Mouse (Mus musculus): Measurements from ENCODE around the gene Eapp. TPM values are rescaled to one million over a fixed set of nuclear protein-coding genes. Genes with fewer than 3 reads are reported as not detected.
A peak's percentile ranks its signal among the peaks of the same experiment; 100 is the strongest.
"Not testable (repeated sequence)": the region's sequence is repeated elsewhere in the genome, so short reads cannot be mapped to it uniquely, and the experiment has no call there.

Gene Eapp
- 51.9 and 57.0 TPM in 2 replicates for polyA plus RNA-seq (2015; fragmentation: Nextera tagmentation; extraction: Ambion mirVana)

- Histone ChIP-seq H3K9ac (ENCODE audit: low read length) (peak within 1 kb of the TSS; percentile 81), H3K4me3 (replicated peaks; ENCODE audit: low read length) (peak within 1 kb of the TSS; percentile 67), H3K27me3 (ENCODE audit: control insufficient read depth, insufficient read depth, low read length) (no peaks in the 10 kb centered on the region), H3K4me2 (ENCODE audit: low read depth, low read length) (peak within 1 kb of the TSS; percentile 68), H3K4me1 (ENCODE audit: control insufficient read depth, insufficient read depth, low read length) (0 out of 2 replicates have a peak, but pooled peaks cover 3% of the 10 kb centered on the region), H3K36me3 (ENCODE audit: control insufficient read depth, insufficient read depth, low read length) (peaks cover 5% of the 10 kb centered on the region; the same call in 1 of the 2 replicates), H3K9me3 (replicated peaks; ENCODE audit: control insufficient read depth, low read length) (no peaks in the 10 kb centered on the region), H3K27ac (ENCODE audit: low read length) (peak within 1 kb of the TSS; percentile 96)
- peak; percentile 94 for ATAC-seq (ENCODE audit: insufficient read depth, low FRiP score)
- under 1% methylated on average over 57 of the region's 57 CpGs for WGBS
Measured at GRCm38 (mm10) chr12:54695511-54696241, at the start of gene Eapp. Gene Eapp (minus strand): TSS chr12:54695897.

- H3K4me2 ChIP-seq (ENCODE audit: low read depth, low read length): not testable (repeated sequence)
Measured at GRCm38 (mm10) chr12:54738661-54739243, 43.1 kb upstream of the Eapp start.

GRCm38 (mm10) chr12:54737891-54738660, 42.4 kb upstream of the Eapp start:
- H3K4me2 ChIP-seq (ENCODE audit: low read depth, low read length): not testable (repeated sequence)
- peak; percentile 84 for ATAC-seq (ENCODE audit: insufficient read depth, low FRiP score)
- WGBS: no CpG with 5 or more reads among the region's 21 CpGs

More at GRCm38 (mm10) chr12:54738661-54739243, 43.1 kb upstream of the Eapp start:
- H3K27ac ChIP-seq (ENCODE audit: low read length); H3K9ac ChIP-seq (ENCODE audit: low read length); H3K27me3 ChIP-seq (ENCODE audit: control insufficient read depth, insufficient read depth, low read length); H3K4me3 ChIP-seq (replicated peaks; ENCODE audit: low read length); H3K9me3 ChIP-seq (replicated peaks; ENCODE audit: control insufficient read depth, low read length); H3K36me3 ChIP-seq (ENCODE audit: control insufficient read depth, insufficient read depth, low read length); H3K4me1 ChIP-seq (ENCODE audit: control insufficient read depth, insufficient read depth, low read length): not testable (repeated sequence)
- peak; percentile 46 for ATAC-seq (ENCODE audit: insufficient read depth, low FRiP score)
- 0% methylated on average over 7 of the region's 33 CpGs for WGBS

GRCm38 (mm10) chr12:54734307-54735131, 38.8 kb upstream of the Eapp start:
- H3K4me1 ChIP-seq (ENCODE audit: control insufficient read depth, insufficient read depth, low read length); H3K4me2 ChIP-seq (ENCODE audit: low read depth, low read length); H3K9me3 ChIP-seq (replicated peaks; ENCODE audit: control insufficient read depth, low read length); H3K36me3 ChIP-seq (ENCODE audit: control insufficient read depth, insufficient read depth, low read length); H3K27me3 ChIP-seq (ENCODE audit: control insufficient read depth, insufficient read depth, low read length); H3K9ac ChIP-seq (ENCODE audit: low read length); H3K4me3 ChIP-seq (replicated peaks; ENCODE audit: low read length); H3K27ac ChIP-seq (ENCODE audit: low read length): not testable (repeated sequence)
- WGBS: 0% methylated on average over 6 of the region's 49 CpGs
- peak; percentile 60 for ATAC-seq (ENCODE audit: insufficient read depth, low FRiP score)

More at GRCm38 (mm10) chr12:54737891-54738660, 42.4 kb upstream of the Eapp start:
- H3K9ac ChIP-seq (ENCODE audit: low read length); H3K27ac ChIP-seq (ENCODE audit: low read length); H3K4me1 ChIP-seq (ENCODE audit: control insufficient read depth, insufficient read depth, low read length); H3K4me3 ChIP-seq (replicated peaks; ENCODE audit: low read length); H3K9me3 ChIP-seq (replicated peaks; ENCODE audit: control insufficient read depth, low read length); H3K27me3 ChIP-seq (ENCODE audit: control insufficient read depth, insufficient read depth, low read length); H3K36me3 ChIP-seq (ENCODE audit: control insufficient read depth, insufficient read depth, low read length): not testable (repeated sequence)

GRCm38 (mm10) chr12:54729140-54730059, 33.7 kb upstream of the Eapp start:
- H3K4me2 ChIP-seq (ENCODE audit: low read depth, low read length); H3K9ac ChIP-seq (ENCODE audit: low read length); H3K27me3 ChIP-seq (ENCODE audit: control insufficient read depth, insufficient read depth, low read length); H3K36me3 ChIP-seq (ENCODE audit: control insufficient read depth, insufficient read depth, low read length); H3K4me1 ChIP-seq (ENCODE audit: control insufficient read depth, insufficient read depth, low read length); H3K9me3 ChIP-seq (replicated peaks; ENCODE audit: control insufficient read depth, low read length); H3K27ac ChIP-seq (ENCODE audit: low read length); H3K4me3 ChIP-seq (replicated peaks; ENCODE audit: low read length): not testable (repeated sequence)
- ATAC-seq (ENCODE audit: insufficient read depth, low FRiP score): peak; percentile 94
- WGBS: no CpG with 5 or more reads among the region's 56 CpGs

- H3K27ac ChIP-seq (ENCODE audit: low read length); H3K4me3 ChIP-seq (replicated peaks; ENCODE audit: low read length); H3K4me2 ChIP-seq (ENCODE audit: low read depth, low read length); H3K36me3 ChIP-seq (ENCODE audit: control insufficient read depth, insufficient read depth, low read length); H3K9me3 ChIP-seq (replicated peaks; ENCODE audit: control insufficient read depth, low read length); H3K4me1 ChIP-seq (ENCODE audit: control insufficient read depth, insufficient read depth, low read length); H3K9ac ChIP-seq (ENCODE audit: low read length); H3K27me3 ChIP-seq (ENCODE audit: control insufficient read depth, insufficient read depth, low read length): not testable (repeated sequence)
- peak; percentile 94 for ATAC-seq (ENCODE audit: insufficient read depth, low FRiP score)
- no CpG with 5 or more reads among the region's 56 CpGs for WGBS
Measured at GRCm38 (mm10) chr12:54718871-54719786, 23.4 kb upstream of the Eapp start.

GRCm38 (mm10) chr12:54717516-54717915, 21.8 kb upstream of the Eapp start:
- WGBS: 64% methylated on average over 5 of the region's 11 CpGs
- H3K9me3 ChIP-seq (replicated peaks; ENCODE audit: control insufficient read depth, low read length); H3K4me3 ChIP-seq (replicated peaks; ENCODE audit: low read length); H3K4me1 ChIP-seq (ENCODE audit: control insufficient read depth, insufficient read depth, low read length); H3K4me2 ChIP-seq (ENCODE audit: low read depth, low read length); H3K36me3 ChIP-seq (ENCODE audit: control insufficient read depth, insufficient read depth, low read length); H3K27ac ChIP-seq (ENCODE audit: low read length); ATAC-seq (ENCODE audit: insufficient read depth, low FRiP score); H3K27me3 ChIP-seq (ENCODE audit: control insufficient read depth, insufficient read depth, low read length); H3K9ac ChIP-seq (ENCODE audit: low read length): not testable (repeated sequence)

Data from stomach, embryonic 16.5 days (tissue).